Mouse (Mus musculus) olfactory bulb, adult 2 months (tissue): ENCODE data around the gene D430041D05Rik.

Experiments used
- CTCF ChIP-seq: fragments of 200-500 bp; IDR thresholded peaks from 2 replicates; pipeline ENCODE4 v1.5.1; 2012; ENCODE audit warnings: low read depth, mild to moderate bottlenecking, low read length, moderate library complexity; ENCODE audit not compliant: insufficient read depth
- POLR2A ChIP-seq: fragments of 200-500 bp; IDR thresholded peaks from 2 replicates; pipeline ENCODE4 v1.6.1; 2012; ENCODE audit warnings: mild to moderate bottlenecking, low read depth, low read length, moderate library complexity; ENCODE audit not compliant: insufficient read depth

GRCm38 (mm10) chr2:104142140-104142539 is 268.7 kb downstream of the D430041D05Rik start:
- TF ChIP-seq CTCF = no peak
- TF ChIP-seq POLR2A = no peak
